Mouse (Mus musculus) midbrain, embryonic 12.5 days (tissue): ENCODE measurements around the gene Csnk1g1. TPM values are rescaled to one million over a fixed set of nuclear protein-coding genes. Genes with fewer than 3 reads are reported as not detected.

Source experiments
- ATAC-seq: fragments of 200-750 bp; cut with Nextera tagmentation; 2 replicates; pipeline ENCODE4 v1.8.0; 2017; ENCODE audit warnings: low read depth, moderate TSS enrichment, moderate library complexity; ENCODE audit not compliant: low FRiP score
- H3K27ac ChIP-seq: fragments of 300-500 bp; sonication (generic); replicated peaks from 2 replicates; pipeline ENCODE4 v1.5.1; 2016; ENCODE audit warnings: mild to moderate bottlenecking
- H3K27me3 ChIP-seq: fragments of 300-500 bp; sonication (generic); 2 replicates; pipeline ENCODE4 v1.6.1; 2016; ENCODE audit warnings: mild to moderate bottlenecking
- H3K36me3 ChIP-seq: fragments of 300-500 bp; sonication (generic); 2 replicates; pipeline ENCODE4 v1.6.1; 2016
- H3K4me1 ChIP-seq: fragments of 300-500 bp; sonication (generic); 2 replicates; pipeline ENCODE4 v1.6.1; 2016
- H3K4me2 ChIP-seq: fragments of 300-500 bp; sonication (generic); replicated peaks from 2 replicates; pipeline ENCODE4 v1.6.1; 2016; ENCODE audit warnings: mild to moderate bottlenecking, moderate library complexity
- H3K4me3 ChIP-seq: fragments of 300-500 bp; sonication (generic); 2 replicates; pipeline ENCODE4 v1.5.1; 2016; ENCODE audit warnings: mild to moderate bottlenecking
- H3K9ac ChIP-seq: fragments of 300-500 bp; sonication (generic); replicated peaks from 2 replicates; pipeline ENCODE4 v1.6.1; 2016; ENCODE audit warnings: mild to moderate bottlenecking, moderate library complexity
- H3K9me3 ChIP-seq: fragments of 300-500 bp; sonication (generic); 2 replicates; pipeline ENCODE4 v1.6.1; 2016; ENCODE audit warnings: mild to moderate bottlenecking
- WGBS: fragments of 180-500 bp; shearing (Covaris S2); methylation state at CpG from one replicate; pipeline ENCODE4 v1.1.7; 2016; 5-methylcytosine and 5-hydroxymethylcytosine counted together
- polyA plus RNA-seq: library from polyadenylated mRNA; unstranded; fragments of >200 nt; fragmentation: Nextera tagmentation; extraction: Ambion mirVana; gene quantifications from 2 replicates; pipeline ENCODE4 v1.2.1, GENCODE M21; 2016

Gene Csnk1g1
- polyA plus RNA-seq, 1 experiment from 2014 or later = 24.1 TPM

- H3K36me3 ChIP-seq = peaks cover 10% of the 10 kb centered on the region
- no peaks in the 10 kb centered on the region for H3K4me1 ChIP-seq
- no peak overlapping the region for H3K27ac ChIP-seq
- H3K9me3 ChIP-seq = no peaks in the 10 kb centered on the region
- ATAC-seq = no peak
- H3K9ac ChIP-seq = no peak overlapping the region
- H3K4me2 ChIP-seq = no peak overlapping the region
- no peaks in the 10 kb centered on the region for H3K27me3 ChIP-seq
- 81% methylated on average over 7 of the region's 7 CpGs for WGBS
- H3K4me3 ChIP-seq = no peak overlapping the region
These were observed 99.0 kb downstream of the Csnk1g1 start for GRCm38 (mm10) chr9:66007603-66008202.

GRCm38 (mm10) chr9:66020601-66021000 is 111.9 kb downstream of the Csnk1g1 start:
- Histone ChIP-seq H3K9me3 (no peaks in the 10 kb centered on the region), H3K27me3 (no peaks in the 10 kb centered on the region), H3K36me3 (0 out of 2 replicates have a peak, but pooled peaks cover 12% of the 10 kb centered on the region), H3K4me2 (no peak overlapping the region), H3K27ac (no peak overlapping the region), H3K4me3 (no peak overlapping the region), H3K4me1 (no peaks in the 10 kb centered on the region), H3K9ac (no peak overlapping the region)
- no peak for ATAC-seq

- no peak overlapping the region for H3K9ac ChIP-seq
- no peak overlapping the region for H3K27ac ChIP-seq
- WGBS = 93% methylated on average over 4 of the region's 4 CpGs
- H3K4me1 ChIP-seq = no peaks in the 10 kb centered on the region
- H3K36me3 ChIP-seq = peaks cover 19% of the 10 kb centered on the region
- H3K27me3 ChIP-seq = no peaks in the 10 kb centered on the region
- H3K4me2 ChIP-seq = no peak overlapping the region
- no peaks in the 10 kb centered on the region for H3K9me3 ChIP-seq
- H3K4me3 ChIP-seq = no peak overlapping the region
- ATAC-seq = no peak
These were observed 129.4 kb downstream of the Csnk1g1 start for GRCm38 (mm10) chr9:66038082-66038481.

- no peak overlapping the region for H3K27ac ChIP-seq
- peaks cover 19% of the 10 kb centered on the region for H3K36me3 ChIP-seq
- no peaks in the 10 kb centered on the region for H3K9me3 ChIP-seq
- no peak overlapping the region for H3K9ac ChIP-seq
- H3K4me1 ChIP-seq = no peaks in the 10 kb centered on the region
- H3K4me3 ChIP-seq = no peak overlapping the region
- WGBS = 95% methylated on average over 4 of the region's 4 CpGs
- H3K4me2 ChIP-seq = no peak overlapping the region
- ATAC-seq = no peak
- no peaks in the 10 kb centered on the region for H3K27me3 ChIP-seq
These were observed 129.9 kb downstream of the Csnk1g1 start for GRCm38 (mm10) chr9:66038581-66038980.

GRCm38 (mm10) chr9:66039290-66039689 is 130.6 kb downstream of the Csnk1g1 start:
- 89% methylated on average over 4 of the region's 4 CpGs for WGBS
- ATAC-seq = no peak
- Histone ChIP-seq H3K4me3 (no peak overlapping the region), H3K4me1 (no peaks in the 10 kb centered on the region), H3K9ac (no peak overlapping the region), H3K27ac (no peak overlapping the region), H3K4me2 (no peak overlapping the region), H3K36me3 (peaks cover 19% of the 10 kb centered on the region), H3K27me3 (no peaks in the 10 kb centered on the region), H3K9me3 (no peaks in the 10 kb centered on the region)

GRCm38 (mm10) chr9:66040801-66041200 is 132.1 kb downstream of the Csnk1g1 start:
- WGBS = 91% methylated on average over 3 of the region's 3 CpGs
- no peak overlapping the region for H3K4me2 ChIP-seq
- no peak overlapping the region for H3K27ac ChIP-seq
- ATAC-seq = no peak
- peaks cover 19% of the 10 kb centered on the region for H3K36me3 ChIP-seq
- no peak overlapping the region for H3K4me3 ChIP-seq
- H3K4me1 ChIP-seq = no peaks in the 10 kb centered on the region
- H3K27me3 ChIP-seq = no peaks in the 10 kb centered on the region
- no peaks in the 10 kb centered on the region for H3K9me3 ChIP-seq
- no peak overlapping the region for H3K9ac ChIP-seq

GRCm38 (mm10) chr9:66042331-66042730 is 133.6 kb downstream of the Csnk1g1 start:
- Histone ChIP-seq H3K36me3 (peaks cover 17% of the 10 kb centered on the region), H3K4me2 (no peak overlapping the region), H3K27me3 (no peaks in the 10 kb centered on the region), H3K9me3 (no peaks in the 10 kb centered on the region), H3K27ac (no peak overlapping the region), H3K4me3 (no peak overlapping the region), H3K9ac (no peak overlapping the region), H3K4me1 (no peaks in the 10 kb centered on the region)
- no peak for ATAC-seq
- 88% methylated on average over 4 of the region's 4 CpGs for WGBS

GRCm38 (mm10) chr9:66043241-66043640 is 134.5 kb downstream of the Csnk1g1 start:
- H3K9me3 ChIP-seq = no peaks in the 10 kb centered on the region
- no peak for ATAC-seq
- no peak overlapping the region for H3K4me2 ChIP-seq
- no peak overlapping the region for H3K4me3 ChIP-seq
- H3K27me3 ChIP-seq = no peaks in the 10 kb centered on the region
- no peaks in the 10 kb centered on the region for H3K4me1 ChIP-seq
- peaks cover 17% of the 10 kb centered on the region for H3K36me3 ChIP-seq
- H3K9ac ChIP-seq = no peak overlapping the region
- WGBS = 97% methylated on average over 3 of the region's 3 CpGs
- no peak overlapping the region for H3K27ac ChIP-seq

- Histone ChIP-seq H3K27me3 (no peaks in the 10 kb centered on the region), H3K4me2 (no peak overlapping the region), H3K9me3 (0 out of 2 replicates have a peak, but pooled peaks cover 4% of the 10 kb centered on the region), H3K4me1 (no peaks in the 10 kb centered on the region), H3K9ac (no peak overlapping the region), H3K36me3 (no peaks in the 10 kb centered on the region), H3K4me3 (no peak overlapping the region), H3K27ac (no peak overlapping the region)
- WGBS = 73% methylated on average over 6 of the region's 6 CpGs
- ATAC-seq = no peak
These were observed 141.3 kb downstream of the Csnk1g1 start for GRCm38 (mm10) chr9:66049931-66050601.

- H3K36me3 ChIP-seq = no peaks in the 10 kb centered on the region
- no peak overlapping the region for H3K4me3 ChIP-seq
- H3K9me3 ChIP-seq = 0 out of 2 replicates have a peak, but pooled peaks cover 4% of the 10 kb centered on the region
- H3K27ac ChIP-seq = no peak overlapping the region
- no peak for ATAC-seq
- 74% methylated on average over 4 of the region's 4 CpGs for WGBS
- no peak overlapping the region for H3K9ac ChIP-seq
- H3K4me1 ChIP-seq = no peaks in the 10 kb centered on the region
- no peaks in the 10 kb centered on the region for H3K27me3 ChIP-seq
- H3K4me2 ChIP-seq = no peak overlapping the region
These were observed 142.8 kb downstream of the Csnk1g1 start for GRCm38 (mm10) chr9:66051493-66051892.

GRCm38 (mm10) chr9:66052731-66053130 is 144.0 kb downstream of the Csnk1g1 start:
- Histone ChIP-seq H3K4me2 (no peak overlapping the region), H3K4me3 (no peak overlapping the region), H3K27me3 (no peaks in the 10 kb centered on the region), H3K27ac (no peak overlapping the region), H3K4me1 (no peaks in the 10 kb centered on the region), H3K9me3 (0 out of 2 replicates have a peak, but pooled peaks cover 4% of the 10 kb centered on the region), H3K36me3 (no peaks in the 10 kb centered on the region), H3K9ac (no peak overlapping the region)
- WGBS = 100% methylated on average over 1 of the region's 1 CpGs
- ATAC-seq = no peak

- Histone ChIP-seq H3K4me3 (no peak overlapping the region), H3K4me1 (no peaks in the 10 kb centered on the region), H3K4me2 (no peak overlapping the region), H3K36me3 (no peaks in the 10 kb centered on the region), H3K27ac (no peak overlapping the region), H3K27me3 (no peaks in the 10 kb centered on the region), H3K9ac (no peak overlapping the region), H3K9me3 (0 out of 2 replicates have a peak, but pooled peaks cover 4% of the 10 kb centered on the region)
- WGBS = 35% methylated on average over 1 of the region's 1 CpGs
- no peak for ATAC-seq
These were observed 144.9 kb downstream of the Csnk1g1 start for GRCm38 (mm10) chr9:66053620-66054019.
